Mouse (Mus musculus) liver, adult 2 months (tissue): ENCODE measurements around the gene Larp6. TPM values are rescaled to one million over a fixed set of nuclear protein-coding genes. Genes with fewer than 3 reads are reported as not detected.

Source experiments
- DNase-seq: peaks from one replicate; pipeline ENCODE4 v3.0.0-alpha.2; 2011; ENCODE audit warnings: low read depth, low spot score; ENCODE audit errors: extremely low read depth
- H3K27ac ChIP-seq: fragments of 200-500 bp; replicated peaks from 2 replicates; pipeline ENCODE4 v1.5.1; 2012; ENCODE audit warnings: low read depth, mild to moderate bottlenecking, control low read depth, inconsistent platforms, low read length; ENCODE audit not compliant: insufficient read depth
- H3K27me3 ChIP-seq: fragments of 200-500 bp; 2 replicates; pipeline ENCODE4 v1.6.1; 2012; ENCODE audit warnings: mild to moderate bottlenecking, moderate library complexity, low read length, inconsistent platforms; ENCODE audit not compliant: control insufficient read depth, insufficient read depth
- H3K36me3 ChIP-seq: fragments of 200-500 bp; 2 replicates; pipeline ENCODE4 v1.6.1; 2012; ENCODE audit warnings: low read length, inconsistent platforms; ENCODE audit not compliant: control insufficient read depth, insufficient read depth
- H3K4me1 ChIP-seq: fragments of 200-500 bp; 2 replicates; pipeline ENCODE4 v1.6.1; 2011; ENCODE audit warnings: low read length; ENCODE audit not compliant: control insufficient read depth, insufficient read depth
- H3K4me3 ChIP-seq: fragments of 200-500 bp; 2 replicates; pipeline ENCODE4 v1.5.1; 2011; ENCODE audit warnings: low read depth, mild to moderate bottlenecking, control low read depth, low read length, moderate library complexity; ENCODE audit not compliant: insufficient read depth
- H3K79me2 ChIP-seq: fragments of 200-500 bp; 2 replicates; pipeline ENCODE4 v1.6.1; 2012; ENCODE audit warnings: inconsistent platforms, mild to moderate bottlenecking, low read length, moderate library complexity; ENCODE audit not compliant: control insufficient read depth, insufficient read depth
- H3K9ac ChIP-seq: fragments of 200-500 bp; 2 replicates; pipeline ENCODE4 v1.6.1; 2012; ENCODE audit warnings: low read depth, mild to moderate bottlenecking, control low read depth, inconsistent platforms, low read length
- CTCF ChIP-seq: fragments of 200-500 bp; IDR thresholded peaks from 2 replicates; pipeline ENCODE4 v1.5.1; 2011; ENCODE audit warnings: low read depth, low read length, control low read depth
- POLR2A ChIP-seq: fragments of 200-500 bp; IDR thresholded peaks from 2 replicates; pipeline ENCODE4 v1.6.1; 2011; ENCODE audit warnings: low read length, control low read depth; ENCODE audit not compliant: insufficient read depth; ENCODE audit errors: extremely low read depth
- WGBS: fragments of 180-500 bp; shearing (Covaris S2); methylation state at CpG from one replicate; pipeline ENCODE4 v1.1.7; 2018; 5-methylcytosine and 5-hydroxymethylcytosine counted together
- polyA plus RNA-seq: library from polyadenylated mRNA; depleted of rRNA; stranded (reverse); fragments of >200 nt; gene quantifications from 2 replicates; pipeline ENCODE4 v1.2.3, GENCODE M21; 2012
- total RNA-seq: library from RNA; depleted of rRNA; stranded (reverse); fragments of >200 nt; gene quantifications from 2 replicates; pipeline ENCODE4 v1.2.3, GENCODE M21; 2014

The Larp6 gene
- total and polyA plus RNA-seq, 2 experiments: not detected

GRCm38 (mm10) chr9:60744971-60745370, 32.2 kb downstream of the Larp6 start:
- H3K4me3 ChIP-seq: no peak overlapping the region
- H3K27me3 ChIP-seq: no peaks in the 10 kb centered on the region
- peaks cover 2% of the 10 kb centered on the region for H3K4me1 ChIP-seq
- TF ChIP-seq POLR2A: no peak
- TF ChIP-seq CTCF: no peak
- H3K27ac ChIP-seq: no peak overlapping the region
- DNase-seq: no peak
- H3K9ac ChIP-seq: no peak overlapping the region
- no peaks in the 10 kb centered on the region for H3K79me2 ChIP-seq
- 63% methylated on average over 4 of the region's 4 CpGs for WGBS
- no peaks in the 10 kb centered on the region for H3K36me3 ChIP-seq

- H3K27ac ChIP-seq: no peak overlapping the region
- no peak overlapping the region for H3K9ac ChIP-seq
- H3K79me2 ChIP-seq: no peaks in the 10 kb centered on the region
- peaks cover 2% of the 10 kb centered on the region for H3K4me1 ChIP-seq
- no peaks in the 10 kb centered on the region for H3K36me3 ChIP-seq
- WGBS: 68% methylated on average over 6 of the region's 6 CpGs
- no peak for TF ChIP-seq CTCF
- TF ChIP-seq POLR2A: no peak
- H3K4me3 ChIP-seq: no peak overlapping the region
- no peak for DNase-seq
- no peaks in the 10 kb centered on the region for H3K27me3 ChIP-seq
Measured at GRCm38 (mm10) chr9:60746561-60746960, 33.8 kb downstream of the Larp6 start.

- Histone ChIP-seq H3K9ac (no peak overlapping the region), H3K27ac (no peak overlapping the region), H3K4me3 (no peak overlapping the region), H3K4me1 (peaks cover 2% of the 10 kb centered on the region), H3K27me3 (no peaks in the 10 kb centered on the region), H3K36me3 (no peaks in the 10 kb centered on the region), H3K79me2 (no peaks in the 10 kb centered on the region)
- no peak for TF ChIP-seq CTCF
- no peak for TF ChIP-seq POLR2A
- 90% methylated on average over 5 of the region's 5 CpGs for WGBS
- DNase-seq: no peak
Measured at GRCm38 (mm10) chr9:60747672-60748071, 34.9 kb downstream of the Larp6 start.

GRCm38 (mm10) chr9:60748191-60748590, 35.4 kb downstream of the Larp6 start:
- H3K36me3 ChIP-seq: no peaks in the 10 kb centered on the region
- DNase-seq: no peak
- H3K27me3 ChIP-seq: no peaks in the 10 kb centered on the region
- TF ChIP-seq CTCF (no peak), POLR2A (no peak)
- 89% methylated on average over 2 of the region's 2 CpGs for WGBS
- no peaks in the 10 kb centered on the region for H3K79me2 ChIP-seq
- H3K27ac ChIP-seq: no peak overlapping the region
- no peak overlapping the region for H3K9ac ChIP-seq
- H3K4me3 ChIP-seq: no peak overlapping the region
- H3K4me1 ChIP-seq: no peaks in the 10 kb centered on the region; the same call in 1 of the 2 replicates

GRCm38 (mm10) chr9:60749105-60749504, 36.3 kb downstream of the Larp6 start:
- TF ChIP-seq CTCF (peak; percentile 23; the same call in 1 of the 2 replicates), POLR2A (no peak)
- no peak for DNase-seq
- no peaks in the 10 kb centered on the region for H3K4me1 ChIP-seq
- H3K36me3 ChIP-seq: no peaks in the 10 kb centered on the region
- H3K27ac ChIP-seq: no peak overlapping the region
- H3K79me2 ChIP-seq: no peaks in the 10 kb centered on the region
- H3K9ac ChIP-seq: no peak overlapping the region
- no peaks in the 10 kb centered on the region for H3K27me3 ChIP-seq
- H3K4me3 ChIP-seq: no peak overlapping the region
- WGBS: 94% methylated on average over 2 of the region's 2 CpGs

- TF ChIP-seq POLR2A: no peak
- no peak for TF ChIP-seq CTCF
- no peak overlapping the region for H3K9ac ChIP-seq
- H3K4me1 ChIP-seq: no peaks in the 10 kb centered on the region
- no peaks in the 10 kb centered on the region for H3K36me3 ChIP-seq
- DNase-seq: no peak
- H3K79me2 ChIP-seq: no peaks in the 10 kb centered on the region
- no peak overlapping the region for H3K4me3 ChIP-seq
- 91% methylated on average over 5 of the region's 5 CpGs for WGBS
- no peaks in the 10 kb centered on the region for H3K27me3 ChIP-seq
- no peak overlapping the region for H3K27ac ChIP-seq
Measured at GRCm38 (mm10) chr9:60751098-60751497, 38.3 kb downstream of the Larp6 start.
